Mouse (Mus musculus) lung, postnatal 25 days (tissue): ENCODE data around the gene Cd160.

Experiments used
- DNase-seq: peaks from one replicate; pipeline ENCODE4 v3.0.0; 2022; ENCODE audit warnings: low spot score

Gene Cd160

GRCm38 (mm10) chr3:96757691-96758090, 71.5 kb downstream of the Cd160 start:
- DNase-seq: no peak

GRCm38 (mm10) chr3:96755935-96756334, 73.2 kb downstream of the Cd160 start:
- DNase-seq: no peak
